Mouse (Mus musculus) MN1 (cell line): ENCODE results near the gene Flt1.

Experiments used
- DNase-seq: peaks from one replicate; pipeline ENCODE4 v3.0.0-alpha.2; 2016; ENCODE audit warnings: low spot score

Flt1 gene

GRCm38 (mm10) chr5:147549016-147549755, 176.6 kb downstream of the Flt1 start:
- no peak for DNase-seq

GRCm38 (mm10) chr5:147545731-147546241, 180.0 kb downstream of the Flt1 start:
- no peak for DNase-seq

- DNase-seq = no peak
These were observed 183.5 kb downstream of the Flt1 start for GRCm38 (mm10) chr5:147542291-147542690.

- DNase-seq = no peak
These were observed 186.0 kb downstream of the Flt1 start for GRCm38 (mm10) chr5:147539815-147540214.

- no peak for DNase-seq
These were observed 186.4 kb downstream of the Flt1 start for GRCm38 (mm10) chr5:147539409-147539808.

GRCm38 (mm10) chr5:147532031-147532430, 193.8 kb downstream of the Flt1 start:
- DNase-seq = no peak

- no peak for DNase-seq
These were observed 198.0 kb downstream of the Flt1 start for GRCm38 (mm10) chr5:147527788-147528187.

- DNase-seq = no peak
These were observed 198.8 kb downstream of the Flt1 start for GRCm38 (mm10) chr5:147527006-147527405.
